Mouse (Mus musculus): ENCODE measurements around the gene Eif3k.

- TF ChIP-seq CTCF (IDR thresholded peaks at IDR 0.05; ENCODE audit: low read depth, low read length) (no peak), POLR2A (IDR thresholded peaks at IDR 0.05; ENCODE audit: borderline replicate concordance, low read depth, low read length) (no peak)
Measured at GRCm38 (mm10) chr7:28969672-28970394, 11.8 kb downstream of the Eif3k start.

Measured in bone marrow macrophage, adult 2 months (primary cell).